Mouse (Mus musculus) kidney, adult 2 months (tissue): ENCODE measurements around the gene Leo1. TPM values are rescaled to one million over a fixed set of nuclear protein-coding genes. Genes with fewer than 3 reads are reported as not detected.

Experiments
- DNase-seq: peaks from one replicate; pipeline ENCODE4 v3.0.0; 2021
- H3K27ac ChIP-seq: fragments of 200-500 bp; 2 replicates; pipeline ENCODE4 v1.5.1; 2012; ENCODE audit warnings: low read depth, low read length, control low read depth, inconsistent platforms; ENCODE audit not compliant: insufficient read depth
- H3K27me3 ChIP-seq: fragments of 200-500 bp; replicated peaks from 2 replicates; pipeline ENCODE4 v1.6.1; 2012; ENCODE audit warnings: mild to moderate bottlenecking, moderate library complexity, low read length, inconsistent platforms; ENCODE audit not compliant: control insufficient read depth, insufficient read depth
- H3K36me3 ChIP-seq: fragments of 200-500 bp; 2 replicates; pipeline ENCODE4 v1.6.1; 2012; ENCODE audit warnings: mild to moderate bottlenecking, moderate library complexity, low read length, inconsistent platforms; ENCODE audit not compliant: control insufficient read depth, insufficient read depth
- H3K4me1 ChIP-seq: fragments of 200-500 bp; 2 replicates; pipeline ENCODE4 v1.6.1; 2011; ENCODE audit warnings: low read length; ENCODE audit not compliant: control insufficient read depth, insufficient read depth
- H3K4me3 ChIP-seq: fragments of 200-500 bp; 2 replicates; pipeline ENCODE4 v1.5.1; 2011; ENCODE audit warnings: mild to moderate bottlenecking, low read depth, low read length, control low read depth; ENCODE audit not compliant: insufficient read depth
- CTCF ChIP-seq: fragments of 200-500 bp; conservative IDR thresholded peaks from 2 replicates; pipeline ENCODE4 v1.5.1; 2011; ENCODE audit warnings: low read depth, mild to moderate bottlenecking, control low read depth, low read length, moderate library complexity, mixed read lengths; ENCODE audit not compliant: insufficient read depth, insufficient read length
- POLR2A ChIP-seq: fragments of 200-500 bp; IDR thresholded peaks from one replicate; pipeline ENCODE4 v1.6.1; 2011; ENCODE audit warnings: low read depth, low read length, control low read depth
- WGBS: fragments of 180-500 bp; shearing (Covaris S2); methylation state at CpG from one replicate; pipeline ENCODE4 v1.1.7; 2018; 5-methylcytosine and 5-hydroxymethylcytosine counted together
- polyA plus RNA-seq: library from polyadenylated mRNA; depleted of rRNA; stranded (reverse); fragments of >200 nt; gene quantifications from 2 replicates; pipeline ENCODE4 v1.2.3, GENCODE M21; 2012

Leo1 gene
- polyA plus RNA-seq, 1 experiment: 3.3 TPM

DNA sequence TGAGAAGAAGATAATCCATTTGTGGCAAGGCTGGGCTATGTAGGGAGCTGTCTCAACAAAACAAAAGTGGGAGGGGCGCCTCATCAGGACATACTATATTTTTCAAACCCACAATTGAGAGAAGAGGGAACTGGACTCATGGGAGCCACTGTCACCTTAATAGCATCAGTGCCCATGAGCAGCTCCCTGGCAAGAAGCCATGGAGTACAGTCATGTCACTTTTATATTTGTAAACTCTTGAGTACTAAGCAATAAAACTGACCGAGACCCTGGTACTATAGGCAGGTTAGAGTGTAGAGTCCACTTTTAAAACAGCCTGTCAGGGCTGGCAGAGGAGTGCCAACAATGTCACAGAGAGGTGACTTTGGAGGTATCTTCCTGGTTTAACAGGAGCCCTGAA is 35.2 kb upstream of the Leo1 start:
- WGBS: 71% methylated on average over 2 of the region's 2 CpGs
- no peak for DNase-seq
- Histone ChIP-seq H3K27ac (no peak overlapping the region), H3K4me3 (no peak overlapping the region), H3K27me3 (no peaks in the 10 kb centered on the region), H3K36me3 (no peaks in the 10 kb centered on the region), H3K4me1 (peaks cover 2% of the 10 kb centered on the region; the same call in 1 of the 2 replicates)
- no peak for TF ChIP-seq POLR2A
- TF ChIP-seq CTCF: no peak

DNA sequence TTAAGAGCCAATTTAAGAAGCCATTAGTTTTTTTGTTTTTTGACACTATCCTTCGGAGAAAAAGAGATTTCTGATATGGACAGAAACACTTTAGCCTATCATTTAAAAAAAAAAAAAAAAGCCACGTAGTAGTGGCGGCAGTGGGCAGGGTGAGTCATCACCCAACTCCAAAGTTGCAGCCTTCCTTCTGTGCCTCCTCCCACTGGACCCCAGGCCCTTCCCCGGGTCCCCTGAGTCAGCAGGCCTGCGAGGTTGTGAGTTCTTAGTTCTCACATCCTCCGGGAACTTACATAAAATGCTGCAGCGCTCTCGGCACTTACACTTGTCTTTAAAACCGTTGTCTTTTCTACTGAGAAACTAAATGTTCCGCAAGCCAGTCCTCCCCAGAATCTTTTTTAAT is 33.5 kb upstream of the Leo1 start:
- Histone ChIP-seq H3K36me3 (no peaks in the 10 kb centered on the region), H3K4me3 (no peak overlapping the region), H3K27me3 (no peaks in the 10 kb centered on the region), H3K27ac (no peak overlapping the region), H3K4me1 (peaks cover 2% of the 10 kb centered on the region; the same call in 1 of the 2 replicates)
- peak; percentile 33 for DNase-seq
- TF ChIP-seq POLR2A (no peak), CTCF (no peak)
- 23% methylated on average over 10 of the region's 10 CpGs for WGBS

DNA sequence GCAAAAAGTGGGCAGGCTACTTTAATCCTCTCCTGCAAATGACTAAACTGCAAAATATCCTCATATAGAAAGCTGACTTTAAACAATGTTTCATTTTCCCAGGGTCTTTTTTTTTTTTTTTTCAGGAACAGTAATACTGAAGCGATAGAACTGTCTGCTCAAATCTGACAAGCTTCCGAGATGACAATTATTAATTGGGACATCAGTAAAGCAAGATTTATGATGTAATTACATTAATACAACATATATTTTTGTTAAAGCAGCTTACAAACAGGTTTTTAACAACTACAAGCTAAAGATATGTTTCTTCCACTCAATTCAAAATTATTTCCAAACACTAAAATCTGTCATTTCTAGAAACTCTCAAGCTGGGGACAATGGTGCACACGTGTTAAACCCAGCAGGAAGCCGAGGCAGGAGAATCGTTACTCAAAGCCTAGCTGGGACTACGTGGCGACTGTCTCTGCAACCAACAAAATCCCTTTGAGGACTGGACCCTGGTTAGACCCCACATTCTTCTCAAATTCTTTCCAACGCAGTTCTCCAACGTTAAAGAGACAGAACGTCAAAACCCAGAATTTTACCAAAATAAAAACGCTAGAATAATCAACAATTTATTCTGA is 33.0 kb upstream of the Leo1 start:
- WGBS: 17% methylated on average over 11 of the region's 11 CpGs
- peak overlapping the region; percentile 81 for H3K4me3 ChIP-seq
- H3K27me3 ChIP-seq: no peaks in the 10 kb centered on the region
- H3K4me1 ChIP-seq: peaks cover 2% of the 10 kb centered on the region; the same call in 1 of the 2 replicates
- H3K27ac ChIP-seq: no peak overlapping the region
- TF ChIP-seq CTCF (no peak), POLR2A (no peak)
- no peaks in the 10 kb centered on the region for H3K36me3 ChIP-seq
- no peak for DNase-seq

DNA sequence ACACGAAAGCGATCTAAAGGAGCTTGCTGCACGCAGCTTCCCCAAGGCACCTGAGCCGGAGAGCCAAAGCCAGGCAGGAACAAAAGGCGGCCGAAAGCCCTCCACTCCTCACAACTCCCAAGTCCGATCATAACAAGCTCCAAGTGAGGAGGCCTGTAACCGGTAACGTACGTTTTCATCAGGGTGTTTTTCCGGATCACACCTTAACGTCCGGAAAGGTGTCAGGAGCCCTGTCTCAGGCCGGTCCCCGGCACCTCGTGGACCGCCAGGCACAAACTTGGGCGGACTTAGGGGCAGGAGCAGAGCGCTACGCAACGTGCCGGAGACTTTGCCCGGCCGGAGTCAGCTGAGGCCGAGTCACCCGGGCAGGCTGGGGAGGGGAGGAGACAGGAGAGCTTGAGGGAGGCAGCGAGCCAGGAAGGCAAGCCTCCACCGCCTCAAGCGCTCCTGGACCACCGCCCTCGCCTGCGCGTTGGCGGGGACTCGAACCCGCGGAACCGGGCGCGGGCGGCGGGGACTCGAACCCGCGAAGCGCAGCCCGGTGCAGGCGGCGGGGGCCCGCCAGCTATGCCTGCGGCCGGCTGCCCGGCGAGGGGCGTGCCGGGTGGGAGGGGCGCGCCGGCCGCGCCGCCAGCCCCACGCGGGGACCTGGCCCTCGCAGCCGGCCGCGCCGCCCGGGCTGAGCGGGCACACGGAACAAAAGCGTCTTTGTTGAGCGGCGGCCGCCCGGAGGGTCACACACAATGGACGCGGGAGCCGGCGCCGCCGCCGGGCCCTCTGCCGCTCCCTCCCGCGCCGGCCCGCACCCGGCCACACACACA is 32.1 kb upstream of the Leo1 start:
- H3K27ac ChIP-seq: peak overlapping the region; percentile 92
- peaks cover 2% of the 10 kb centered on the region; the same call in 1 of the 2 replicates for H3K4me1 ChIP-seq
- TF ChIP-seq CTCF: no peak
- no peak for TF ChIP-seq POLR2A
- no peaks in the 10 kb centered on the region for H3K27me3 ChIP-seq
- WGBS: under 1% methylated on average over 90 of the region's 90 CpGs
- H3K4me3 ChIP-seq: peak overlapping the region; percentile 81
- no peaks in the 10 kb centered on the region for H3K36me3 ChIP-seq
- peak; percentile 91 for DNase-seq

DNA sequence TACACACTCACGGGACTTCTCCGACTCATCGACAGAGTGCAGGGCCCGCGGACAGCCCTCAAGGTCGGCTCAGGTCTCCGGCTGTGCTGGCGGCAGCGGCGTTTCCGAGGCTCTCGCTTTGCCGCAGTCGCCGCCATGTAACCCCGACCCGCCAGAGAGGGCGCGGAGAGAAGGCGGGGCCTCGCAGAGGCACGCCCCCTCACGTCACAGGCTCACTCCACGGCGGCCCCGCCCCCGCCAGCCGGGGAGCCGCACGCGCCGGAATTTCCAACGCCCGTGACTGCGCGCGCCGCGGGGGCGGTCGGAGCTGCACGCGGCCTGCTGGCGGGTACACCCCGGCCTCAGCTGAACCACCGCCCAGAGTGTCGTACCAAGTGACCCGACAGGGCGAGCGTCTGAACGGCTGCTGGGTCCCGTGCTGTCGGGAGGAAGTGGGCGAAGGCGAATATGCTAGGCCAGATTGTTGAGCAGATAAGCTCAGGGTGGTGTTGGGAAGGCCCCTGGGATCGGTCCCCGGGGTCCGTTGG is 31.4 kb upstream of the Leo1 start, which contains the start of gene Mapk6:
Mapk6 (minus strand) TSS at position 154 of the 527 bp plus-strand sequence.
- Histone ChIP-seq H3K27me3 (no peaks in the 10 kb centered on the region), H3K4me1 (peaks cover 2% of the 10 kb centered on the region; the same call in 1 of the 2 replicates), H3K36me3 (no peaks in the 10 kb centered on the region), H3K4me3 (peak within 1 kb of the TSS; percentile 81), H3K27ac (peak within 1 kb of the TSS; percentile 92)
- under 1% methylated on average over 58 of the region's 58 CpGs for WGBS
- peak; percentile 98 for DNase-seq
- TF ChIP-seq CTCF (no peak), POLR2A (peak; percentile 23)

DNA sequence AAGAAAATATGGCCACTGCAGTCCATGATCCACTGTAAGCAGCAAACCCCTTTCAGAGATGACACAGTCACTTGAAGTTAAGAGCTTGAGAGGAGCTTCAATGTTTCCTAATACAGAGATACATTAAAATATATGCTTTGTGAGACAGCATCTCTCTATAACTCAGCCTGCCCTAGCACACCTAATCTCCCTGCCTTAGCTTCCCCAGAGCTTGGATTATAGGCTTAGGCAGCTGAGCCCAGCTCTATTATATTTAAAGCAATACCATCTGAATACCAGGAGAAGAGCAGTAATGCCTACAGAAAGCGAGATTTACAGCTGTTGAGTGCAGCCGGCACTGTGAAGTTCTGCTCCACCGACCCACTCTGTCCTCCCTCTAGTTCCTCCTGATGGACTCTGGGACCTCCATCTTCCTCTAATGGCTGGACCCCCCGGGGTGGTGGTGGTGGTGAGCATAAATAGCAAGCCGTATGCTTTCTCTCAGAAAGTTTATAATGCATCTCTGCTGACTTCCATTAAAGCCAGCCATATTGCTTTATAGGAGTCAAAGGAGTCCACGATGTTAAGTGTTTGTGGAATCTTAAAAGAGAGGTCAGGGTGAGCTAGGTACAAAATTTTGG is 30.3 kb upstream of the Leo1 start:
- no peak for DNase-seq
- TF ChIP-seq CTCF: no peak
- no peak for TF ChIP-seq POLR2A
- Histone ChIP-seq H3K36me3 (no peaks in the 10 kb centered on the region), H3K4me1 (peaks cover 2% of the 10 kb centered on the region; the same call in 1 of the 2 replicates), H3K27ac (no peak overlapping the region), H3K4me3 (no peak overlapping the region), H3K27me3 (no peaks in the 10 kb centered on the region)
- 67% methylated on average over 6 of the region's 6 CpGs for WGBS

DNA sequence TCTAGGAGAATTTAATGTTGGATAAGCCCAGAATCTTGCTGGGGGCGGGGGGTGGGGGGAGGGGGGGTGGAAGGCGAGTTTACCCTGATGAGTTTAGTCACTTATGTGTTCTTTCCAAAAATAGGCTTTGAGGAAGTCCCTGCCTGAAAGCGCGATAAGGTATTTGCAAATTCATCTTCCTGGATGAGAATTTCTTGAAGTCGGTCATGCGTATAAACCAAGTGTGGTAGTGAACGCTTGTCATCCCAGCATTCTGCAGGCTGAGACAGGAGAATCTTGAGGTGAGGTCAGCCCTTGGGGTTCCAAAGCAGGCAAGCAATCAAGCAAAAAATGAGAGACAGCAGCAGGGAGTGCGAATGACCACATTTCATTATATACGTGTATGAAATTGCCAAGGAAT is 29.7 kb upstream of the Leo1 start:
- peak; percentile 58 for DNase-seq
- Histone ChIP-seq H3K4me1 (peaks cover 2% of the 10 kb centered on the region; the same call in 1 of the 2 replicates), H3K4me3 (no peak overlapping the region), H3K36me3 (no peaks in the 10 kb centered on the region), H3K27me3 (no peaks in the 10 kb centered on the region), H3K27ac (no peak overlapping the region)
- 51% methylated on average over 9 of the region's 9 CpGs for WGBS
- TF ChIP-seq POLR2A: no peak
- no peak for TF ChIP-seq CTCF
